Mouse (Mus musculus) ZHBTc4 (cell line): Measurements from ENCODE around the gene Col4a1.

ENCODE experiments used
- DNase-seq: peaks from one replicate; pipeline ENCODE4 v3.0.0-alpha.2; 2011; ENCODE audit warnings: low read depth, low spot score

Gene Col4a1

DNA sequence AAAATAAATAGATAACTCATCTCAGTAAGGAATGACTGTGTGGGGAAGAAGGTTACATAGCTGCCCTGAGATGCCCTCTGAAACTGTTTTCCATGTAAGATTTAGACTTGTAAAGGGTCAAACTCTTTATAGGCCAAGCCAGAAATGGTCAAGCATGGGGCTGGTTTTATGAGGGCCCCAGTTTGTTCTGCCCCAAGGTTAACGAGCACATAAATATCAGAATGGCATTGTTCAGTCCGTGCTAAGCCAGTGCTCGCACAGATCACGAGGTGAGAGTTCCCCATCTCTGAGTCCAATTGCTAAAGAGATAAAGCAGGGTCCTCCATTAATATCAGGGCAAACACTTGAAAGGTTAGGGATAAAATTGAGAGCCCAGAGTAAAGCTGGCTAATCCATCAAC is 79.6 kb downstream of the Col4a1 start:
- DNase-seq = no peak

DNA sequence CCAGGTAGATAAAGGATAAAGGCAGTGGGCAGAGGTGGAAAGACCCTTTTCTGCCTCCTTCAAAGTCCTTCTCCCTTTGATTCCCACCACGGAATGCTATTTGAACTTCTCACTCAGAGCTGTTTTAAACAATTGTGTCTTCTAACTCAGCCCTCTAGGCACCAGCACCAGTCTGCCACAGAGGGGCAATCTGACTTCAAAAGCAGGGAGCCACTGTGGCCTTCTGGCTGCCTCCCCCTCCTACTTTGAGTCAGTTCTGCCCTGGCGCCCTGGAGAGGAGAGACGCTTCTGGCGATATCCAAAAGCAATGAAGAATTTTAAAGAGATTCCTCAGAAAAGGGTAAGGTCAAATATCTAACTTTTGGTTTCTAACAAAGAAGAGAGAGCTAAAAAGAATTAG is 82.3 kb downstream of the Col4a1 start:
- DNase-seq = no peak

DNA sequence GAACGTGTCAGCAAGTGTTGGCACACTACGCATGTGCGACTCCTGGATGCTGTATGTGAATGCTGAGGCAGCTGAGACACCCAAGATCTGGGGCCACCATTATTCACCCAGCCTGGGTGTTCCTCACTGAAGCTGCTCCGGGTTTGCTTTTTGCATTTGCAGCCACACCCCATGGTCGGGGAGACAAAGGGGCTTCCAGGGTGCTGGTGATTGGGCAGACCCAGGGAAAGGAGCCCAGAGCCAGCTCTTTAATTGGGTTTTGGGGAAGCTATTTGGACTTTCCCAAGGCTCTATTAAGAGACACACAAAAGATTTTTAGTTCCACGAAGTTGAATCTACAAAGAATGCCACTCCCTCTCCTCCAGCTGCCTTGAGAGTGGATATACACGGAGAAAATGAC is 85.2 kb downstream of the Col4a1 start:
- DNase-seq = peak; percentile 81

DNA sequence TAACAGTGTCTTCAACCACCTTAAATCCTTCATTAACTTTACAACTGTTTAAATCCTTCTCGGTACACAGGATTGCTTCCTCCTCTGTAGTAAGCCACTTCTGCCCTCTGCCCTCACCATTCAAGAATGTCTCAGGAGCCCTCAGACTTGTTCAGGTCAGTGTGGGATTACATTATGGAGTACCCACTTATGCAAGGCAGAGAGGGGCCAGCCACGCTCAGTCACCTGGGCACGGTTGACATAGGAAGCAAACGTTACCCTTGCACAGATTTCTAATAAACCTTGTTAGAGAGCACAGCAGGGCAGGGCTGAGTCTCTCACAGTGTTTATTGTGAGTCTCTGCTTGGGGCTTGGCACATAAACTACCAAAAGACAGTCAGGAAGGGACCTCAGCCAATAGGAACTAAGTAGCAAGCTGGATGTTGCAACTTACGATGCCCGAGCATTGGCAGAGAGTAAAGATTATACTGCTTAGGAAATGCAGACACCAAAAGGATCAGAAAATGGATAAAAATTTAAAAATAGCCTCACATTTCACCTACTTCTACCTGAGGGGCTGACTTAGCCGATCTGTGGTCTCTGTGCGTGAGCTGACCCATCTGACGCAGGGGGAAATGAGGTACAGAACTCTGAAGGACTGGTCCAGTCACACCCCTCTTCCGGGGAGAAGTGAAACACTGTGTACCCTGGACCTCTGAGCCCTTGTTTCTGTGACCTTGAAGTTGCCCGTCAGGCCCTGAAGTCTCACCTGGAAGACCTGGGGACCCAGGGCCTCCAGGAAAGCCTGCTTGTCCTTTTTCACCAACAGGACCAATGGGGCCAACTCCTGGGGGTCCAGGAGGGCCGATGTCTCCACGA is 86.8 kb downstream of the Col4a1 start:
- no peak for DNase-seq

DNA sequence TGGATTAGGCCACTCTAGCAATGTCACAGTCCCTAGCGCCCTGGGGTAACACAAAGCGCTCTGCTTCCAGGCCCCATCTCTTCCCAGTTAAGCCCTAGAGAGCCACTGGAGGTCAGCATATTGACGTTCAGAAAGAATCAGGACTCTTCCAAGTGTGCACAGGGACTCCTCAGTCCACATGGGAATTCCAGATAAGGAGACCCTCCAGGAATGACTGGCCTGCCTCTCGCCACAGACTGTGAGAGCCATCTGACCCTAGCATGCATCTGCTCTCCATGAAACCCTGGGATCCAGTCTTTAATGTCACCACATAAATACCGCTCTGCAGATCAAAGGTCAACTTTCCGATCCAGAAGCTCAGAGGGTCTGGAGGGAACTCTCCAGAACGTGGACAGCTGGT is 88.4 kb downstream of the Col4a1 start:
- no peak for DNase-seq

DNA sequence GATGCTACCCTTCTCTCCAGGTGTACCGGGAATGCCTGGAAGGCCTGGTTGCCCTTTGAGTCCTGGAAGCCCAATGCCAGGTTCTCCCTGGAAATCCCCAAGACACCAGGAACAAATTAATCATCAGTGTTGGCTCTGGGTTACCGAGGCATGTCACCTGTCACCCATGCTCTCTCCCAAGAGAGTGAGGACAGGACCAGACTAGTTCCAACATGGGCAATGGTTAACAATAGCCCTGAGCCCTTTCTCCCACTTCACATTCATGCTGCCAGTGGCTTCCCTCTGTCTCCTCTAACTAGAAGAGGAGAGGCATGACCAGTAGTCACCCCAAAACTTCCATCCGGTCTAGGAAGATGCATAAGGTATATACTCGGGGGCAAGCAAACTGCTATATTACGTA is 91.3 kb downstream of the Col4a1 start:
- DNase-seq = no peak

DNA sequence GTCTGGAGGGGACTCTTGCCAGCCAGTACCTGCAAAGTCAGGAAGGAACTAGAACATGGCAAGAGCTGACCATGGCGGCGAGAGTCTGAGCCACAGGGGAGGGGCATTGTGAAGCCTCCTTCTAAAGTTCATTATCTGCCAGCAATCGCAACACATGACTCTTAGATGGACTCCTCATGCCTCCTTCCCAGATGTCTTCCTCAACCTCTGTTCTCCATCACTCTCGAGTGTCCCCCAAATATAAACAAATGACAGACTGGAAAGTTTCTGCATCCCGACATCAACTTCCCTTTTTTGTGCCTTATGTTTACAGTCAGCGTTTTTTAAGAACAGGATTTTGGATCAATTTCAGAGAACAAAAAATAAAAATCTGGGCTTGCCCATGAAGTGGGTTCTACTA is 93.3 kb downstream of the Col4a1 start:
- DNase-seq = no peak

DNA sequence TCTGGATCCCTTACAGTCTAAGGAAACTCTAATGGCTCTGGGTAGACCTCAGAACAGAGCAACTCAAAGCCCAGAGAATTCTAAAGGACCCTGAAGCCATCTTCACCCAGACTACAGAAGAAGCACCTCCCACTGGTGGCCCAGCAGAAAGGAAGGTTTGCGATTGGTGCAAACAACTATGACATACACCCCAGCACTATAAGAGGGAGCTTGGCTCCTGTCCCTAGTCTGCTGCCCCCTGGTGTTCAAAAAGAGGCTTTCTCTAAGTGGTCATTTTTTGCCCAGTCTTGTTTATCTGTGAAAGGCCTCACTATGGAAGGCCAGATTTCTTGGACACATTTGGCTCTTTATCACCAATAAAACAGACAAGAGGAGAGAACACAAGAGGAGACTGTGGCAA is 97.4 kb downstream of the Col4a1 start:
- peak; percentile 88 for DNase-seq

DNA sequence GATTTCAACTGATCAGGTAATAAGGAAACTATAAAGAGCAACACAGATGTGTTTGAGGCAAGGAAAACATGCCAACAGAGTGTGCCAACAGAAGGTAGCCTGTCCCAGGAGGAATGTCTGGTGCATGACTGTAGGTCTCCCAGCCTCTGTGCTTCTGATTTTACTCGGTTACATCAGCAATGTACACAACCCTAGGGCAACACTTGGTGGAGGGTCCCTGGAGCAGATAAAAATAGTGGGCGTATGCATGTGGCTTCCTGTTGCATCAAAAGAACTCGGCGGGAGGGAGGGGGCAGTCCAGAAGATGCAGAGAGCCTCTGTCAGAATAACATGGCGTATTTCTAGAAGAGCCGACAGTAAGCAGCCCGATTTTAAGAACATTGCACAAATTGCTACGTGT is 106.1 kb downstream of the Col4a1 start:
- DNase-seq = no peak

DNA sequence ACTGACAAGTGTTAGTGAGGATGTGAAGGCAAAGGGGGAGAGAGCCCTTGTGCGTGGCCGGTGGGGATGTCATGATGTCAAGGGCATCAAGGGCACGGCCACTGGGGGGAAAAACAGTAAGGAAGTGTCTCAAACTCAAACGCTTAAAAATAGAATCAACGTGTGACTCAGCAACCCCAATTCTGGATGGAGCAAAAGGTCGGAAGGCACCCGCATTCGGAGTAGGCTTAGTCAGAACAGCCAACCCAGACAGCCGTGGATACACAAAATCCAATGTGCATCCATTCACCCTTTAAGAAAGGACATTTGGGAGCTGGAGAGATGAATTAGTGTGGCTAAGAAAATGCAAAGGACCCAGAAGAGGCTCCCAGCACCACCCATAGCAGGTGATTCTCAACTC is 107.1 kb downstream of the Col4a1 start:
- no peak for DNase-seq

DNA sequence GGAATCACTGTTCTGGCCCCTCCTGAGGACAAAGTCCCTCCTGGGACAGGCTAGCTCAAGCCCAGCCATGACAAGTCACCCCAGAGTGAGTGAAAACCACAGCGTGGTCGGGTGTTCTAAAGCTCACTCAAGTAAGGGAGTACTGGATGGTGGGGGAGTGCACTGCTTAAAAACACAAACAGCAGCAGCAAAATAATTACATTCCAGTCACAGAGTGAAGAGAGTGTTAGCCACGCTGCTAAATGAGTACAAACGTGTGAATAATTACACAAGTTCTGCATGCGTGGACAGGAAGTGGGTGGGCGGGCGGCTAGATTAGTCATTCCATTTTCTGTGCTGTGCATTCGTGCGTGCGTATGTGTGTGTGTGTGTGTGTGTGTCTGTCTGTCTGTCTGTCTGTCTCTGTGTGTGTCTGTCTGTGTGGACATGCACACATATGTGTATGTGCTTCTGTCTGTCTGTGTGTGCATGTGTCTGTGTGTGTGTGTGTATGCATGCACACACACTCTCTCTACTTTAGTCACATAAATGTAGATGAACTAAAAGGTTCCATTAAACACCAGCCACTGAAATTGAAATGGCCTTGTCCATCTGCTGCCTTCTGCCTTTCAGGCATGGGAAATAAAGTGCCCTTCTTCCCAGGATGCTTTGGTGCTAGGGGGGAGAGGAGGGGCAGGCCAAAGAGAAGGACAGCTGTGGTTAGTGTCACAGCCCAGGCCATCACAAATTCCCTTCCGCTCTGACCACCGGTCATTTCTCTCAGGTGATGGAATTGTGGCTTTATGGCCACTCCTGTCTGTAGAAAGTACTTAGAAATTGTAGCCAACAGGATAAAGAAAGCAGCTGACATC is 109.1 kb downstream of the Col4a1 start:
- no peak for DNase-seq

DNA sequence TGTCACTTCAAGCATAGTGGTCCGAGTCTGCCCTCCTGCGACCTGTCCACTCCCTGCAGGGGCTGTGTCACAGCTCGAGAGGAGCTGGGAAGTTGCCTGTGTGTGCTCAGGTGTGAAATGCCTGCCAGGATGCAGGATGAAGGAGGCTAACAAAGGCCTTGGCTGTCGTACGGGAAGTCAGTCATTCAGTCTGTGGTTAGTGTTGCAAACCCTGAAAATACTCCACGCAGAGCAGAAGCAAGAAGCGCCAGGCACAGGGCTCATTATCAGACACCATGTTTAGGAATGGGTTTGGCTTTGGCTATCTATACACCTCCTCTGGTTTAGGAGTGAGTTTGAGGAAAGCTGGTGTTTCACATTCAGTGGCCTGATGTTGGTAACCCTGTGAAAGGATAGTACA is 114.0 kb downstream of the Col4a1 start:
- DNase-seq = no peak

DNA sequence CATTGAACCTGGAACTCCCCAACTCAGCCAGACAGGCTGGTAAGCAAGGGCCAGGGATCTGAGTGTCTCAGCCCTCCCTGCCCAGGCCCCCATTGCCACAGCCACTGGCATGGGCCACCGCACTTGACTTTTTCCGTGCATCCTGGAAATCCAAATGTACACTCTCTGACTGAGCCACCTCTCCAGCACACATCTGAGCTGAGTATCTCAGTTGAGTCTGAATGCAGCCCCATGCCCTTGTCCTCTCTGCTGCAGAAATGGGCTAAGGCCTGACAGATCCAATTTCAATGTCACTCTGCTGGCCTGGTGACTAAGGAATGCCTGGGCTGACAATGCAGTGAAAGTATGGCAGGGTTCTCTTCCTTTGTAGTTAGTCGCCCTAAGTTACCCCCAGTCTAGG is 114.6 kb downstream of the Col4a1 start:
- DNase-seq = no peak

DNA sequence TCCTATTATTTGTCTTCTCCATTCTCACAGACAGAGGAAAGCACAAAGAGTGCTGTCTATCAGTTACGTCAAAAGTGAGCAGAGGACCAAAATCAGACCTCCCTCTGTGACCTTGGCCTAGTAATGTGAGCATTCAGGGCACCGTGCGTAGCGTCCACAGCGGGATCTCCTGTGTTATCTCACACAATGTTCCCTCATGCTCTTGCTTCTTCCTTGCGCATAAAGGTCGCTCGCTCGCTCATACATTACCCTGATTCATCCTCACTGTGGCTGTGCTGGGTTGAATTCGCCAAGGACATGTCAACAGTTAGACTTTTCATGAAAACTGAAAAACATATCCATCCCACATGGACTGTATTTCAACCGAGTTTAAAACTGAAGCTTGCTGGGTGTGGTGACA is 115.4 kb downstream of the Col4a1 start:
- DNase-seq = no peak

DNA sequence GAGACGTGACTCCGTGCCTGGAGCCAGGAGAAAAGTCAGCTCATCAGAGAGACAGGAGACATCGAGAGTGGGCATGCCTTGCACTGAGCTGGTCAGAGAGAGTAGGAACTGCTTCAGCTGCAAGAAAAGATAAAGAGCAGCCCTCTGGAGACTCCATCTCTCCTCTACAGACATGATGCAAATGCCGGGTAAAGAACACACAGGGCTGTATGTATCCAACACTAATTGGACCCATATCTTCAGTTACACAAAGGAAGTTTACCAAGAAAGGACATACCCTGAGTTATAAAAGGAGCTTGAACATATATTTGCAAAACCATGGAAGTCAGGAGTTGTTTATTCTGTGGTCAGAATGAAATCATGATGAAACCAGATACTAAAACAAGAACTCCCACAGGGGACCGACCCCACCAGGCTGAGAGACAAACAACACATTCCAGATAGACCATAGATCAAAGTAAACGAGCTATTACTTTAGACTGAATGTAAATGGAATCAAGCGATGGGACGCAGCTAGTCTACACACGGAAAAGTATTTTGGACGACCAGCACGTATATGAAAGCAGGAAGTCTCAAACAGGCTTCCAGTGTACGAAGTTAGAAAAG is 119.8 kb downstream of the Col4a1 start:
- no peak for DNase-seq

DNA sequence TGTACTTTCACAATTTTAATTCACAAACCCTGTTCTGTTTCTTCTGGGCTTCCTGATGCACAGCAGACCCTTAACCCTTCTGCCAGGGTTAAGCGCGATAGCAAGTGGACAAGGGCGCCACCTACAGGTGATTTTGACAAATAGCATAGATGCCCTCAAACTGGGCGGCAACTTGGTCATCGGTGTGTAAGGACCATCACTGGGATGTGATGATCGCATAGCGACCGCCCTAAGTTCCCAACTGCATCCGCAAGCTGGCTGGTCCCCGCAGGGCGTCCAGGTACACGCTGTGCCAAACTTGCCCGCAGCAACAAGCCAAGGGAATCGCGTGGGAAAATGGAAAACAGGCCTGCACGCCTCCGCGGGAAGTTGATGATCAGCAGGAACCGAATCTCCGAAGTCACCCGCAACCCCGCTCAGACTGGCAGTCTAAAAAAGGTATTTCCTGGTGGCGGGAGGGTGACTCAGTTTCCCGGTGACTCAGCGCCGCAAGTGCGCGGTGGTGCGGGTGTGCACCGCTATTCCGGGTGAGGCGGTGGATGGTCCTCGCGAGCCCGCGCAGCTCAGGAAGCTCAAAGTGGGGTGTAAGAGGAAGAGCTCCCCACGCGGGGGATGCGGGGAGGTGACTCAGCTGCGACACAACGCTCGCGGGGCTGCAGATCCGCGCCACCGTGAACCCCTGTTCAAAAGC is 124.9 kb downstream of the Col4a1 start:
- DNase-seq = peak; percentile 83

DNA sequence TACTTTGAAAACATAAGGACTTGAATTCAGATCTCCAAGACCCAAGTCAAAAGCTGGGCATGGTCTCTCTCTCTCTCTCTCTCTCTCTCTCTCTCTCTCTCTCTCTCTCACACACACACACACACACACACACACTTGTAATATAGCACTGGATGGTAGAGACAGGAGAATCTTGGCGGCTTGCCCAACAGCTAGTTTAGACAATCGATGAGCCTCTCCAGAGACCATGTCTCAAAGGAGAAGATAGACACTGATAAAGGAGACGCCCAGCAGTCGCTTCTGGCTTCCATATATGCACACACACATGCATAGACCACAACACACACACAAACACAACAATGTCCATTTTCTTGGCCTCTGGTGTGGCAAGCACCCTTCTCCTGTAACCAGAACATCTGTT is 126.2 kb downstream of the Col4a1 start:
- DNase-seq = no peak

DNA sequence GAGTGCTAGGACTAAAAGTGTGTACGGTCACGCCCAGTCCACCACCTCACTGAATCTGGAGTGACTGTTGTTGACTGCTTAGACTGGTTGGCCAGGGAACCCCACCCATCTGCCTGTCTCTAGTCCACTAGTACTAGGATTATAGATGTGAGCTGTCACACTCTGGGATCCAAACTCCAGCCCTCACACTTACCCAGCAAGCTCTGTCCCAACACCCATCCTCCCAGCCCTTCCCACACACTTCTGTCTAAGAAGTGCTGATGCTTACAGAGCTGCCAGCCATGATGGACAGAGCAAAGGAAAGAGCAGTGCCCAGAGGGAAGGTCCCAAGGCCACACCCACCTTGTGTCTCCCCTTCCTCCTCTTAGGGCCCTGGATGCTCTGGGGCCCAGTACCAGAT is 127.0 kb downstream of the Col4a1 start:
- DNase-seq = no peak

DNA sequence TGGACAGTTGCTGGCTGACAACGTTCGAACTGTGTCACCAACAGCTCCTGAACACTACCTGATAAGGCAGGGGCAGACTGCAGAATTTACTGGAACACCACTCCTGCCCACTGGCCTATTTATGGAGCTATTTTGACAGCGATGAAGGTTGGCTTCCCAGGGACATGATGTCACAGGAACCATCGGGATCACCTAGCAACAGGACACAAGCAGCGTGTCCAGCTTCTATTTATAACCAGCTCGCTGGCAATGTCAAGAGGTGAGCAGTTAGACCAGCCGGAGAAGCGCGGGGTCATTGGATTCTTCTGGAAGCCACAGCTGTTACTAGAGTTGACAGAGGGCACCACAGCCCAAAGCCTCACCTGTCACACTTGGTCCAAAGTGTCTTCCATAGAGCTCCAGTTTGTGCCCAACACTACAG is 129.0 kb downstream of the Col4a1 start:
- no peak for DNase-seq

DNA sequence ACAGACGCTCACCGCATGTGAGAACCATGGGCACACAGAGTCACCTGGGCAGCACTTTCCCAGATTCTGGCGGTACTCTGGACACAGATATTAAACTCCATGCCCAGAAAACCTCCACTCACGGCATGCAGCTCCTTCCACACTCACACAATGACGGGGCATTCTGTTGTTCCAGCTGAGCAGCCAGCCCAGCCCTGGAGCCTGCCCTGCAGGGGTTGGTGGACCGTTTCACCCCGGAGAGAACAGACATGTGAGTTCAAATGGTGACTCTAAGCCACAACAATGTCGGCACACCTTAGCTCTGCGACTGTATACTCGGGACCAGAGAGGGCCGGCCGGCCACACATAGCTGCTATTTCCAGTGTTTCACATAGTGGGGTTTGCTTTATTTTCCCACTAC is 130.0 kb downstream of the Col4a1 start:
- no peak for DNase-seq

DNA sequence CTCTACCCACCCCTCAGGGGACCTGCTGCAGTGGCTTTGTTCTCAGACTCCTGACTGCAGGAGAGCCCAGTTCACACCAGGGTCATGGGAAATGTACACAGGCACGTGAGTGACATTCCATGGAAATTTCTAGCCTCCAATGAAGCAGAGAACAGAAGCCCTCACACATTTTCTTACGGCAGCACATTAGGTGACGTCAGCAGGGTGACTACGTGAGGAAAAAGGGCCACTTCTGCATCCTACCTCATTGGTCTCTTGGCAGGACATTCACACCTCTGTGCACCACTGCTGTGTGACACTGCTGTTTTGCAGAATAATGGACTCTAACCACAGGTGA is 130.5 kb downstream of the Col4a1 start:
- DNase-seq = no peak
